Mouse (Mus musculus) embryonic facial prominence, embryonic 12.5 days (tissue): ENCODE data around the gene Borcs7. TPM values are rescaled to one million over a fixed set of nuclear protein-coding genes. Genes with fewer than 3 reads are reported as not detected.

Experiments used
- ATAC-seq: fragments of 200-750 bp; cut with Nextera tagmentation; 2 replicates; pipeline ENCODE4 v1.8.0; 2017; ENCODE audit not compliant: insufficient number of reproducible peaks, insufficient read depth, low FRiP score, low TSS enrichment
- H3K27ac ChIP-seq: fragments of 300-500 bp; sonication (generic); 2 replicates; pipeline ENCODE4 v1.5.1; 2016; ENCODE audit warnings: mild to moderate bottlenecking
- H3K27me3 ChIP-seq: fragments of 300-500 bp; sonication (generic); 2 replicates; pipeline ENCODE4 v1.6.1; 2016; ENCODE audit warnings: mild to moderate bottlenecking, moderate library complexity
- H3K36me3 ChIP-seq: fragments of 300-500 bp; sonication (generic); 2 replicates; pipeline ENCODE4 v1.6.1; 2016; ENCODE audit warnings: mild to moderate bottlenecking
- H3K4me1 ChIP-seq: fragments of 300-500 bp; sonication (generic); 2 replicates; pipeline ENCODE4 v1.6.1; 2016
- H3K4me2 ChIP-seq: fragments of 300-500 bp; sonication (generic); replicated peaks from 2 replicates; pipeline ENCODE4 v1.6.1; 2016; ENCODE audit warnings: mild to moderate bottlenecking, moderate library complexity
- H3K4me3 ChIP-seq: fragments of 300-500 bp; sonication (generic); 2 replicates; pipeline ENCODE4 v1.5.1; 2016; ENCODE audit warnings: mild to moderate bottlenecking
- H3K9ac ChIP-seq: fragments of 300-500 bp; sonication (generic); 2 replicates; pipeline ENCODE4 v1.6.1; 2016; ENCODE audit warnings: mild to moderate bottlenecking, moderate library complexity
- H3K9me3 ChIP-seq: fragments of 300-500 bp; sonication (generic); 2 replicates; pipeline ENCODE4 v1.6.1; 2016; ENCODE audit warnings: mild to moderate bottlenecking, moderate library complexity
- WGBS: fragments of 180-500 bp; shearing (Covaris S2); methylation state at CpG from one replicate; pipeline ENCODE4 v1.1.7; 2016; 5-methylcytosine and 5-hydroxymethylcytosine counted together
- polyA plus RNA-seq: library from polyadenylated mRNA; unstranded; fragments of >200 nt; fragmentation: Nextera tagmentation; extraction: Ambion mirVana; gene quantifications from 2 replicates; pipeline ENCODE4 v1.2.1, GENCODE M21; 2016

The Borcs7 gene
- polyA plus RNA-seq, 1 experiment from 2014 or later, result 16.1 TPM

GRCm38 (mm10) chr19:46667300-46667699 is 22.4 kb upstream of the Borcs7 start:
- H3K36me3 ChIP-seq, result no peaks in the 10 kb centered on the region
- H3K27me3 ChIP-seq, result peaks cover 8% of the 10 kb centered on the region; the same call in 1 of the 2 replicates
- no peak overlapping the region for H3K4me3 ChIP-seq
- peaks cover 8% of the 10 kb centered on the region; the same call in 1 of the 2 replicates for H3K4me1 ChIP-seq
- WGBS, result 68% methylated on average over 11 of the region's 11 CpGs
- no peaks in the 10 kb centered on the region for H3K9me3 ChIP-seq
- H3K27ac ChIP-seq, result no peak overlapping the region
- no peak overlapping the region for H3K4me2 ChIP-seq
- H3K9ac ChIP-seq, result no peak overlapping the region
- no peak for ATAC-seq

DNA sequence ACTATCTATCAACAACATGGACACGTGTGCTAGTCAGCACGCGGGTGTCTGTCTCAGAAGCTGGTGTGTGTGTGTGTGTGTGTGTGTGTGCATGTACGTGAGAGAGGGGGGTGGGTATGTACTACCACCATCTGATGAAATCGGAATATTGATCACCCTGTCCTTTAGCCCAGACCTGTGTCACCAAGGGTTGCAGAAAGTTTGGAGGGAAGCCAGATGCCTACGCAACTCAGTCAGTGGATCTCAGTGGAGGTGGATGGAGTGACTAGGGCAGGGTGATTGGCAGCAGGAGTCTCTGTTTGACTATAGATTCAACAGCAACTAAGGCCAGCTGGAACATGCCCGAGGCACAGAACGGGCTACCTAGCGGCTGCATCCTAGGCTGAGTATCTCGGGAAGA is 21.4 kb upstream of the Borcs7 start:
- no peaks in the 10 kb centered on the region for H3K36me3 ChIP-seq
- no peak overlapping the region for H3K27ac ChIP-seq
- no peak overlapping the region for H3K9ac ChIP-seq
- WGBS, result 83% methylated on average over 10 of the region's 10 CpGs
- no peak for ATAC-seq
- peaks cover 8% of the 10 kb centered on the region; the same call in 1 of the 2 replicates for H3K27me3 ChIP-seq
- no peaks in the 10 kb centered on the region for H3K9me3 ChIP-seq
- peaks cover 7% of the 10 kb centered on the region; the same call in 1 of the 2 replicates for H3K4me1 ChIP-seq
- H3K4me2 ChIP-seq, result no peak overlapping the region
- H3K4me3 ChIP-seq, result no peak overlapping the region

DNA sequence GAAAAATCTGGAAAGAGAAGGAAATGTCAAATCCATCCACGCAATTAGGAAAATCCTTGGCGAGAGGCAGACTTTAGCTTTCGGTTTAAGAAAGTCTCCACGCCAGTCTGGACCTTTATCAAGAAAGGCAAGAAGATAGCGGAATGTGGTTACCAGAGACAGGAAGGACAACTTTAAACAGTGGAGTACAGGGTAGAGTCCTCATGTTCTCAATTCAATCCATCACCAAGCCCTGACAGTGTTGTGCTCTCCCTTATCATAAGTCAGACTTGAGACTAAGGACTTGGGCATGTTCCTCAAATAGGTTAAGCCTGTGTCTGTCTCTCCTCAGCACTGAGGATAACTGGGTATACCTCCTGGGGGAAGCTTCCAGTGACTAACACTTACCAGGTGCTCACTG is 19.9 kb upstream of the Borcs7 start:
- 89% methylated on average over 5 of the region's 5 CpGs for WGBS
- H3K9me3 ChIP-seq, result no peaks in the 10 kb centered on the region

DNA sequence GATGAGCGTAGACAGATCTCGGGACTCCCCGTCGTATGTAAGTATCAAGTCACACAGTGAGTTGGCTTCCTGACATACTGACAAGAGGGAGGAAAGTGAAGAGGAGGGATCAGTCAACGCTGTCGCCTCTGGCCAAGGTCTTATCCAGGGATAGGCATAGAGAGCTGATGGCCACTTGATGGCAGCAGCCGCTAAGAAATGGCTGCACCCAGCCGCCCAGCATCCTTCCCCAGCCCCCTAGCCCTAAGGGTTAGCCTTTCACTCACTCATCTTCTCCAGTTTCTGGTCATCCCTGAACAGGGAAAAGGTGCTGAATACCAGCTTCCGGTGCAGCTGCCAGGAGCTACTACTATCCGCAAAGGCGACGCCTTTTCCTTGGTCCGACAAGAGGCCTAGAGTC is 19.0 kb upstream of the Borcs7 start:
- no peaks in the 10 kb centered on the region for H3K9me3 ChIP-seq
- H3K27me3 ChIP-seq, result peaks cover 8% of the 10 kb centered on the region; the same call in 1 of the 2 replicates
- WGBS, result 17% methylated on average over 13 of the region's 13 CpGs
- H3K4me1 ChIP-seq, result peaks cover under 1% of the 10 kb centered on the region; the same call in 1 of the 2 replicates
- no peaks in the 10 kb centered on the region for H3K36me3 ChIP-seq
- no peak overlapping the region for H3K27ac ChIP-seq
- H3K4me3 ChIP-seq, result no peak overlapping the region
- no peak overlapping the region for H3K4me2 ChIP-seq
- ATAC-seq, result peak; percentile 41; the same call in 1 of the 2 replicates
- no peak overlapping the region for H3K9ac ChIP-seq

More for the DNA sequence above, 19.9 kb upstream of the Borcs7 start:
- Histone ChIP-seq H3K4me3 (no peak overlapping the region), H3K27ac (no peak overlapping the region), H3K36me3 (no peaks in the 10 kb centered on the region), H3K4me1 (peaks cover 7% of the 10 kb centered on the region; the same call in 1 of the 2 replicates), H3K27me3 (peaks cover 8% of the 10 kb centered on the region; the same call in 1 of the 2 replicates), H3K4me2 (no peak overlapping the region), H3K9ac (no peak overlapping the region)
- ATAC-seq, result no peak

GRCm38 (mm10) chr19:46672766-46673418 is 16.8 kb upstream of the Borcs7 start, which contains the start of gene Cyp17a1:
Cyp17a1 (minus strand) TSS chr19:46673172.
- Histone ChIP-seq H3K36me3 (no peaks in the 10 kb centered on the region), H3K9ac (no peak within 1 kb of the TSS), H3K27me3 (peaks cover 8% of the 10 kb centered on the region; the same call in 1 of the 2 replicates), H3K9me3 (no peaks in the 10 kb centered on the region), H3K4me2 (no peak within 1 kb of the TSS), H3K4me3 (no peak within 1 kb of the TSS), H3K4me1 (no peaks in the 10 kb centered on the region), H3K27ac (no peak within 1 kb of the TSS)
- ATAC-seq, result no peak
- WGBS, result 59% methylated on average over 5 of the region's 5 CpGs

- H3K4me3 ChIP-seq, result no peak overlapping the region
- no peaks in the 10 kb centered on the region; the same call in 1 of the 2 replicates for H3K4me1 ChIP-seq
- WGBS, result 75% methylated on average over 3 of the region's 3 CpGs
- H3K36me3 ChIP-seq, result no peaks in the 10 kb centered on the region
- H3K27me3 ChIP-seq, result peaks cover 8% of the 10 kb centered on the region; the same call in 1 of the 2 replicates
- no peak for ATAC-seq
- no peaks in the 10 kb centered on the region for H3K9me3 ChIP-seq
- no peak overlapping the region for H3K4me2 ChIP-seq
- no peak overlapping the region for H3K27ac ChIP-seq
- no peak overlapping the region for H3K9ac ChIP-seq
Measured at GRCm38 (mm10) chr19:46675641-46676040, 14.1 kb upstream of the Borcs7 start.

DNA sequence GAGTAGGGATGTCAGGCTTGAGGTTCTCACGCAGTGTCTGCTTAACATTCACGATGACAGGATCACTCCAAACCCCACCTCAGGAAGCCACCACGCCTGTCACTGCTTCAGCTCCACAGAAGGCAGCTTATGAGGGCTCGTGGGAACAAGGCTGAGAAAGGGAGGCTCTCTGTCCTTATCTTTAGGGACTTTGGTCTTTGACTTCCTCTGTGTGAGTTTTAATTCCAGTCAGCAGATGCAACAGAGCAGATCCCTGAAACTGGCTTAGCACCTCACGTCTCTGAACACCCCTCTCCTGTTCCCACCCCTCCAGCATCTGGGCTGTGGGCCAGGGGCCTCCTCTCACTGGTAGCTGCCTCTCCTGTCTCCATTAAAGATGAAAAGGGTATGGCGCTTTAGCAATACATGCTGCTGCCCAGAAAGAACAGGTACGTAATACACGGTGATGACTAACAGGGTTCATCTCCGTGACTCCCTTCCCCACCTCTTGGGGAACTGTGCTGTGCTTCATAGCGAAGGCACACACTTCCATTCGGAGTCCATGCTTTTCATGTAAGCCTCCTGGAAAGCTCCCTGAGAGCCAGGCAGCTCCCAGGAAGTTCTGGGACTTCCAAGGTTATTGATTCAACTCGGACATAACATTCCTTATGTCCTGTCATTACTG is 9.9 kb upstream of the Borcs7 start:
- no peak overlapping the region for H3K27ac ChIP-seq
- no peaks in the 10 kb centered on the region for H3K9me3 ChIP-seq
- no peak overlapping the region for H3K4me2 ChIP-seq
- WGBS, result 65% methylated on average over 12 of the region's 12 CpGs
- H3K4me1 ChIP-seq, result no peaks in the 10 kb centered on the region; the same call in 1 of the 2 replicates
- H3K36me3 ChIP-seq, result no peaks in the 10 kb centered on the region
- no peak overlapping the region for H3K9ac ChIP-seq
- H3K4me3 ChIP-seq, result no peak overlapping the region
- no peak for ATAC-seq
- H3K27me3 ChIP-seq, result no peaks in the 10 kb centered on the region

DNA sequence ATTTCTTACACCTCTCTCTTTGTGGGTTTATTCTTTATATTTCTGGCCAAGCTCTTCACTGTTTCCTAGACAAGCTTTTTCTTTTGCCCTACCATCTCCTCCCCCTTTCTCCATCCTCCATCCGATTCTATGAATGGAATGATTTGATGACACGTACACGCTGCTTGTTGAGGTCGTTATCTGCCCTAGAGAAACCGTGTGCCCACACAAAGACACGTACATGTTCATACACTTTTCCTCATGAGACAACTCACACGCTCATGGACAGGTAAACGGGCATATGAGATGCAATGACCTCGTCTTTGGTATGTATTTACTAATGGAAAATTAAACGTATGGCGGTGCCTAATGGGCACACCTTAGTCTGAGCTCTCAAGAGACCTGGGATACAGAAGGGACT is 681 bp downstream of the Borcs7 start:
- no peaks in the 10 kb centered on the region for H3K9me3 ChIP-seq
- H3K4me1 ChIP-seq, result 0 out of 2 replicates have a peak, but pooled peaks cover 5% of the 10 kb centered on the region
- peak overlapping the region; percentile 77 for H3K9ac ChIP-seq
- WGBS, result 78% methylated on average over 11 of the region's 11 CpGs
- H3K27me3 ChIP-seq, result no peaks in the 10 kb centered on the region
- peak overlapping the region; percentile 58 for H3K4me3 ChIP-seq
- H3K27ac ChIP-seq, result peak overlapping the region; percentile 60; the same call in 1 of the 2 replicates
- no peak for ATAC-seq
- peak overlapping the region; percentile 51 for H3K4me2 ChIP-seq
- H3K36me3 ChIP-seq, result 0 out of 2 replicates have a peak, but pooled peaks cover 3% of the 10 kb centered on the region

DNA sequence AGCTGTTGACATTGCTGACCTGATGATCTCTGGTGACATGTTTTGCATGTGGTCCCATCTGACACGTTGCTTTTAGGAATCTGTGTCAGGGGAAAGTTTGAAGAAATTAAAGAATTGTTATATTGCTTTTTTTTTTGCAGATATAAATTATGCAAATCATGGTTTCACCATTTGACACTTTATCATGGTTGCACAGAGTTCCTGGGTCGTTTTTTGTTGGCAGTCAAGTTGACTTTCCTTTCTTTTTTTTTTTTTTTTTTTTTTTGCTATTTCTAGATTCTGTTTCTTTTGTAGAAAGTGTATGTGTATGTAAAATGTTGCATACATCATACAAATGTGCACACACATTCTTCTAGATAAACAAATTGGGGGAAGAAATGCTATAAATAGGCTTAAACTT is 1.4 kb downstream of the Borcs7 start:
- H3K9me3 ChIP-seq, result no peaks in the 10 kb centered on the region
- H3K4me2 ChIP-seq, result no peak overlapping the region
- ATAC-seq, result no peak
- H3K27ac ChIP-seq, result no peak overlapping the region
- H3K27me3 ChIP-seq, result no peaks in the 10 kb centered on the region
- H3K9ac ChIP-seq, result no peak overlapping the region
- H3K4me1 ChIP-seq, result 0 out of 2 replicates have a peak, but pooled peaks cover 5% of the 10 kb centered on the region
- WGBS, result 75% methylated on average over 2 of the region's 2 CpGs
- H3K4me3 ChIP-seq, result no peak overlapping the region
- 0 out of 2 replicates have a peak, but pooled peaks cover 3% of the 10 kb centered on the region for H3K36me3 ChIP-seq

DNA sequence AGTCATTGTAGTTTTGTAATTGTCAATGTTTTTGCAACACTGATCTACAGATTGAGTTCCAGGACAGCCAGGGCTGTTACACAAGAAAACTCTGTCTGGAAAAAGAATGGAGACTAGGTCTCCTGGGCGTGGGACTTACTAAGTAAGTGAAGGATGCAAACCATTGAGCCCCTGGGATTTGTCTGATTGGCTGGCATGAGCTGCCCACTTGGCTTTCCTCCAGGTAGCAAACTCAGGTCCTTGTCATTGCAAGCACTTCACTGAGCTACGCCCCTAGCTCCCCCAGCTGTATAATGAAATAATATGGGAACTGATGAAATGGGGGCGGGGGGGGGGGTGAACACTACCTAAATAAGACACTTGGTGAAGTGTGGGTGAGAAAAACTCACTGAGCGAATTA is 3.4 kb downstream of the Borcs7 start:
- no peaks in the 10 kb centered on the region for H3K27me3 ChIP-seq
- no peaks in the 10 kb centered on the region for H3K9me3 ChIP-seq
- H3K4me2 ChIP-seq, result no peak overlapping the region
- H3K4me1 ChIP-seq, result 0 out of 2 replicates have a peak, but pooled peaks cover 5% of the 10 kb centered on the region
- 81% methylated on average over 4 of the region's 4 CpGs for WGBS
- ATAC-seq, result no peak
- H3K9ac ChIP-seq, result no peak overlapping the region
- no peak overlapping the region for H3K27ac ChIP-seq
- H3K4me3 ChIP-seq, result no peak overlapping the region
- 0 out of 2 replicates have a peak, but pooled peaks cover 3% of the 10 kb centered on the region for H3K36me3 ChIP-seq

DNA sequence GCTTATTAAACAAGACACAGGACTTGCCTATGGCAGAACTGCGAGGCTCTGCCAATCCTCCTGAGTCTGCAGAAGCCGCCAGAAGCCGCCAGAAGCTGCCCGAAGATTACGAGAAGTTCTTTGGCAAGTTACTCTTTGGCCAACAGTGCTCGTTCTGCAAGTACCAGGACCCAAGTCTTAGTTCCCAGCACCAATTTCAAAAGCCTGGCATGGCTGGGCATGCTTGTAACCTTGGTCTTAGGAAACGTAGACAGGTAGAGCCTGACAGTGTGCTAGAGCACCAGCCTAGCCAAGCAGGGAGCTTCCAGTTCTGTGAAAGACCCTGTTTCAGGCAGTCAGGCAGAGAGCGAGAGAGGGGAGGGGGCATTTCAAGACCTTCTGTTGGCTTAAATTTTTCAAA is 6.8 kb downstream of the Borcs7 start:
- 94% methylated on average over 8 of the region's 8 CpGs for WGBS
- ATAC-seq, result no peak
- no peak overlapping the region for H3K27ac ChIP-seq
- no peaks in the 10 kb centered on the region for H3K4me1 ChIP-seq
- no peaks in the 10 kb centered on the region for H3K9me3 ChIP-seq
- H3K27me3 ChIP-seq, result no peaks in the 10 kb centered on the region
- no peak overlapping the region for H3K4me3 ChIP-seq
- no peak overlapping the region for H3K9ac ChIP-seq
- H3K36me3 ChIP-seq, result 0 out of 2 replicates have a peak, but pooled peaks cover 10% of the 10 kb centered on the region
- H3K4me2 ChIP-seq, result no peak overlapping the region

DNA sequence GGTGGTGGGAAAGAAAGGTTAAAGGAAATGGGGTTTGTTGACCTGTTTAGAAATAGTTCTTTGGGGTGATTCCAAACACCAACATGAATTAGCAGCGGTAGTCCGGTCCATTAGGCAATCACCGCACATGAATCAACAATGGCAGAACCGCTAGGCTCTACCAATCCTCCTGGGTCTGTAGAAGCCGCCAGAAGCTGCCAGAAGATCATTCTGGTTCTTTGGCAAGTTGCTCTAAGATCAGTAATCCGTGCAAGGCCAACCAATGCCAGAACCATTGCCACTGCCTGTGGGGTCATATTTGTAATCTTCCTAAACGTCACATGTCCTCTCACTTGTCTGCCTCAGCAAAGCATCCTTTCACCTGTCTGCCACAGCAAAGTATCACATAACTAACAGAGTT is 7.2 kb downstream of the Borcs7 start:
- H3K4me1 ChIP-seq, result no peaks in the 10 kb centered on the region
- H3K9me3 ChIP-seq, result no peaks in the 10 kb centered on the region
- 0 out of 2 replicates have a peak, but pooled peaks cover 10% of the 10 kb centered on the region for H3K36me3 ChIP-seq
- H3K9ac ChIP-seq, result no peak overlapping the region
- H3K27me3 ChIP-seq, result no peaks in the 10 kb centered on the region
- WGBS, result 94% methylated on average over 7 of the region's 7 CpGs
- no peak overlapping the region for H3K4me2 ChIP-seq
- no peak for ATAC-seq
- H3K27ac ChIP-seq, result no peak overlapping the region
- H3K4me3 ChIP-seq, result no peak overlapping the region
